Mouse (Mus musculus): Measurements from ENCODE around the gene Asl.
"Not testable (repeated sequence)": the region's sequence is repeated elsewhere in the genome, so short reads cannot be mapped to it uniquely, and the experiment has no call there.

Gene Asl

GRCm38 (mm10) chr5:130046100-130046499 is 17.1 kb upstream of the Asl start:
- no peak for DNase-seq (ENCODE audit: low read depth)

DNA sequence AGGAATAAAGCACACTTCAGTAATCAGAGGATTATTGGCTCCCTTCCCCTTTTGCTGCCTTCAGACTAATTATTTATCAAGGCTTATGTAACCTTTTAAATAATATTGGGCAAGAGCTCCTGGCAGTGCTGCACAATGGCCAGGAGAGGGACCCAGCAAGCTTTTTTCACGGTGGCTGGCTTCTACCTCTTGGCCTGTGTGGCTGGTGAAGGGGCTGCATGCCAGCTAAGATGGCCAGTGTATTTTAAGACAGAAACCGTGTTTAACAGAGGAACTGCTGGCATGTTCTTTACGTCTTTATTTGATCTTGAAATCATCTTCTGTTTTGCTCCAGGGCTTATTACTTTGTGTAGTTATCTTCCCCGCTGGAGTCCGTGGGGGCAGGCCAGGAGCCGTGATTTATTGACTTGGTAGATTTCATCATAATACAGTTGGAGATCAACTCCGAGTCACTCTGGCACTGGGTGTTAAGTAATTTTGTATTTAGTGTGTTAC is 15.2 kb upstream of the Asl start:
- DNase-seq (ENCODE audit: low read depth): no peak

DNA sequence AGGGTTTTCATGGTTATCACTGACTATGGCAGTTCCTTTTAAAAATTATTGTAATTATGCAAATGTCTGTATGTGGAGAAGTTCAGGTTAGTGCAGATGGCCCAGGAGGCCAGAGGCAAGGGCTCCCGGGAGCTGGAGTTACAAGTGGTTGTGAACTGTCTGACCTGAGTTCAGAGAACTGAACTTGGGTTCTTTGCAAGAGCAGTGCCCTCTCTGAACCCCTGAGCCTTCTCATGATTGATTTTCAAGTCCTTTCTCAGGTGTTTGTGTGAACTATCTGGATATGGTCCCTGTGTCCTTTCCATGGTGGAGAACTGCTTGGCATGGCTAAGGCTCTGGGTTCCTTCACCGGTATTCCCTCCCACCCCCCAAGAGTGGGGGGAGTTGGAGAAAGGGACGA is 14.7 kb upstream of the Asl start:
- no peak for DNase-seq (ENCODE audit: low read depth)

DNA sequence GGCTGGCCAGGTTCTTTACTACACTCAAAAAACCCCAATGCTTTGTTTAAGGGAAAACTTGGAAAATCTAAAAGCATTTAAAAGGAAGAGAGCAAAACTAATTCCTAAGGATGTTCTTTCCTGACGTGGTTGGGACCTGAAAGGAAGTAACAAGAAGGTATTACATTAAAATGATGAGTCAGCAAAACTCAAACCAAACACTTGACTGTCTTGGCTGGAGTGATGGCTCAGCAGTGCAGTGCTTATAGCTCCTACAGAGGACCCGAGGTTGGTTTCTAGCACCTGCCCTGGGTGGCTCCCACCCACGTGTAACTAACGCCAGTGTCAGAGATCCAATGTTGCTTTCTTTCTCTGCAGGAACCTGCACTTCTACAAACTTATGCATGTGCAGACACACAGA is 12.2 kb upstream of the Asl start:
- DNase-seq (ENCODE audit: low read depth): no peak

- no peak for DNase-seq (ENCODE audit: low read depth)
Measured at GRCm38 (mm10) chr5:130040797-130041196, 11.8 kb upstream of the Asl start.

DNA sequence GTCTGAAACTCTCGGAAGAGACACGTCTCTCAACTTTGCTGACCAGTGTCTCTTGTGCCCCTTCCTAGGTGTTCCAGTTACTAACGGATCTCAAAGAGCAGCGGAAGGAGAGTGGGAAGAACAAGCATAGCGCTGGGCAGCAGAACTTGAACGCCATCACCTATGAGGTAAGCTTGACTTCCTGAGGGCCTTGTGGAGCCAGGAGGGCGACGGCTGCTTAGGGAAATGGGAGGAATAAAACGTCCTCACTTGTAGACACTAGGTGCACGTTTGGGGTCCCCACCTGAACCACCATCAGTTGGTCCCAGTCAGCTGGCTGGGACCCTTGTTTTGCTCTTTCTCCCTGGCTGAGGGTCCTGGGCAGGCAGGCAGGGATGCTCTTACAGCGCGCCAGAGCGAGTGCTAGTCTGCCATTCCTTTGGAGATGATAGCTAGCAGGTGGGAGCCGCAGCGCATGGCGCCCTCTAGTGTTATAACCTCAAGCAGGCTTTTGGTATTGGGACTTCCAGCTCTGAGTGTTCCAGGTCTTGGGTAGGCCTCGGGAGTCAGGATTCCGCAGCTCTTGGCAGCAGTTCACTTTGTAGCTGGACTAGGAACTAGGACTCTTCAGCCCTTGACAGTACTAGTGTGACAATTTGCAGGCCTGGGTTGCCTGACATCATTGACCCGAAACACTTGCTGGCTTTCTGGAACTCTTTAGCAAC is 8.9 kb upstream of the Asl start:
- peak; percentile 41 for DNase-seq (ENCODE audit: low read depth)

DNA sequence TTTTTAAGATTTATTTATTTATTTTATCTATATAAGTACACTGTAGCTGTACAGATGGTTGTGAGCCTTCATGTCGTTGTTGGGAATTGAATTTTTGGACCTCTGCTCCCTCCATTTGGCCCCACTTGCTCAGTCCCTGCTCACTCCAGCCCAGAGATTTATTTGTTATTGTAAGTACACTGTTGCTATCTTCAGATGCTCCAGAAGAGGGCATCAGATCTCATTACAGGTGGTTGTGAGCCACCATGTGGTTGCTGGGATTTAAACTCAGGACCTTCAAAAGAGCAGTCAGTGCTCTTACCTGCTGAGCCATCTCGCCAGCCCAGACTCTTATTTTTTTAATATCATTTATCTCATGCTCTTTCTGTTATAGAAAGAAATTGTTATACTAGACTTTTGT is 7.3 kb upstream of the Asl start:
- not testable (repeated sequence) for DNase-seq (ENCODE audit: low read depth)

GRCm38 (mm10) chr5:130033869-130034268 is 4.8 kb upstream of the Asl start:
- DNase-seq (ENCODE audit: low read depth): no peak

- DNase-seq (ENCODE audit: low read depth): no peak
Measured at GRCm38 (mm10) chr5:130031410-130032390, 2.7 kb upstream of the Asl start.

GRCm38 (mm10) chr5:130027696-130028095 is 1.4 kb downstream of the Asl start:
- no peak for DNase-seq (ENCODE audit: low read depth)

DNA sequence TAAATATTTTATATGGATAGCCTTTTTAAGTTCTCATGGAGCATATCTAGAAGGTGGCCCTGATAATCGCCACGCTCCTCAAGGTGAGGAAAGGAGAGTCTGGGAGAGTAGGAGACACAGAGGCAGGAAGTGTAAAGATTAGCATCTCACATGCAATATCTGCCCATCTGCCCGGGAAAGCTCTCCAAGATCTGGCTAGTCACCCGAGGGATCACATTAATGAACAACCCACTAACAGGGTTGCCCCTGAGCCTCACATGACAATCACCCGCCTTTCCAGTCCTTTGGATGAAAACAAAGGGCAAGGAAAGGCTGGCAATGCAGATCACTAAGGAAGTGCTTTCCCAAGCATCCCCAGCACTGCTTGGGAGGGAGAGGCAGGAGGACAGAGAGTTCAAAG is 1.9 kb downstream of the Asl start:
- DNase-seq (ENCODE audit: low read depth): no peak

- DNase-seq (ENCODE audit: low read depth): peak; percentile 88
Measured at GRCm38 (mm10) chr5:130023767-130024539, 5.1 kb downstream of the Asl start.

DNA sequence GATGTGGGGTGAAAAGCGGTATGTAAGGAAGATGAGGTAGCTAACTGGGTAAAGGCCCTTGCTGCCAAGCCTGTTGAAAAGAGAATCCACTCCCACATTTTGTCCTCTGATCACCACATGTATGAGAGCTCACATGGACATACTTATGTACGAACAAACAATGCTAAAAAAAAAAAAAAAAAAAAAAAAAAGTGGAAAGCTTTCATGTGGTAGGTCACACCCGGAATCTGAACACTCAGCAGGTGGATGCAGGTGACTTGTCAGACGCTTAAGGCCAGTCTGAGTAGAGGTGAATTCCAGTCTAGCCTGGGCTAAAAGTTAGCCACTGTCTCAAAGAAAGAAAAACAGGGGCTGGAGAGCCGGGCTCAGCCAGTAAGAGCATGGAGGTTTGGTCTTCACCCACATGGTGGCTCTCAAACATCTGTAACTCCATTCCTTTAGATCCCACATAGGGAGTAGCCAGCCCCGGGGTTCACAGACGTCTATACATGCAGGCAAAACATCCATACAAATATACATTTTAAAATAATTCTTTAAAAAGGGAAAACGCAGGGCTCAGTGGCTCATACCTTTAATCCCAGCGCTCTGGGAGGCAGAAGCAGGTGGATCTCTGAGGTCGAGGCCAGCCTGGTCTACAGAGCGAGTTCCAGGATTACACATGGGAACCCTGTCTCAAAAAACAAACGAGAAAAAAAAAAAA is 5.8 kb downstream of the Asl start:
- no peak for DNase-seq (ENCODE audit: low read depth)

- no peak for DNase-seq (ENCODE audit: low read depth)
Measured at GRCm38 (mm10) chr5:130022366-130022765, 6.7 kb downstream of the Asl start.

DNA sequence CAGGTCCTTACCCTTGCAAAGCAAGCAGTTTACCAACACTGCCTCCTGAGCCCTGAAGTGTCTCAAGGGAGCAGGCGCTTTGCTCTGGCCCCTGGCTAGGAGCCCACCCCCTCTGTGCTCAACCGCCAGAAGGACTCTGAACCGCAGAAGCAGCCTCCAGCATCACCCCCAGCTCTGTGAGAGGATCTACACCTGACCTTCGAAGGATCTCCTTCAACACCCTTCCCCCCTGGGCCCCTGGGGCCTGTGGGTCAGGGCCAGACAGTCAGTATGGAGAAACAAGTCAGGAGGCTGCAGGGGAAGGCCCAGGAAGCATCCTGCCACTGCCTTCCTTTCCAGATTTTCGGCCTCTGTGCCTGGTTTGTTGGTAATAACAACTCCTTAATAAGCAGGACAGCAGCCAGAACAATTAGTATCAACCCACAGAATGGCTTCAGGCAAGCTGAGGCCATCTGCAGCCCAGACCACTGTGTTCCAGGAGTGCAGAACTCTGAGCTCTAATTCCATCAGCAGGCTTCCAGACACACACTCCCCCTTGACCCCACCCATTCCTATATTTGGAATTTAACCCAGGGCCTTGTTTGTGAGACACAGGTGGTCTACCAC is 7.6 kb downstream of the Asl start:
- no peak for DNase-seq (ENCODE audit: low read depth)

- DNase-seq (ENCODE audit: low read depth): no peak
Measured at GRCm38 (mm10) chr5:130019461-130019860, 9.6 kb downstream of the Asl start.

- no peak for DNase-seq (ENCODE audit: low read depth)
Measured at GRCm38 (mm10) chr5:130015104-130015503, 13.9 kb downstream of the Asl start.

DNA sequence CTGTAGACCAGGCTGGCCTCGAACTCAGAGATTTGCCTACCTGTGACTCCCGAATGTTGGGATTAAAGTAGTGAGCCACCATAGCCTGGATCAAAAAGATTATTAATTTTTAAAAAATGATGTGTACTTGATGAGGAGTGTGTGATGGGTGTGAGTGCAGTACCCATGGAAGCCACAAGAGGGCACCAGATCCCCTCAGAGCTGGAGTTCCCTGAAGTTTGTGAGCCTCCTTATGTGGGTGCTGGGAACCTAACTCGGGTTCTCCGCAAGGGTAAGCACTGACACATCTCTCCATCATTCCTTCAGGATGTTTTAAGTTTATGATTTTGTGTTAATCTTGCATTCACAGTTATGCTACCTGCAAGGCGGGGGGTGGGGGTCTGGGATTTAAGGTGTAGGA is 18.1 kb downstream of the Asl start:
- no peak for DNase-seq (ENCODE audit: low read depth)

- no peak for DNase-seq (ENCODE audit: low read depth)
Measured at GRCm38 (mm10) chr5:130009784-130010183, 19.3 kb downstream of the Asl start.

- no peak for DNase-seq (ENCODE audit: low read depth)
Measured at GRCm38 (mm10) chr5:130008034-130008590, 20.9 kb downstream of the Asl start.

DNA sequence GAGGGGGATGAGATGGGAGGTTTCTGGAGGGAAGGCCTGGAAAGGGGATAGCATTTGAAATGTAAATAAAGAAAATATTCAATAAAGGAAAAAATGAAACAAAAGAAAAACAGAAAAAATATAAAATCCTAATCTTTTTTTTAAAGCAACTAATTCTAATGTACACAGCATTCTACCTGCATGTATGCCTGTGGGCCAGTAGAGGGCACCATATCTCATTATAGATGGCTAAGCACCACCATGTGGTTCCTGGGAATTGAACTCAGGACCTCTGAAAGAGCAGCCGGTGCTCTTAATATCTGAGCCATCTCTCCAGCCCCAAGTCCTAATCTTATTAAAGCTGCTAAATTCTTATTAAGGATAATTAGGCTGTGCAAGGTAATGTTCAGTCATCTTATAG is 21.7 kb downstream of the Asl start:
- no peak for DNase-seq (ENCODE audit: low read depth)
